Mouse (Mus musculus): ENCODE measurements around the gene Usp5. TPM values are rescaled to one million over a fixed set of nuclear protein-coding genes. Genes with fewer than 3 reads are reported as not detected.
A peak's percentile ranks its signal among the peaks of the same experiment; 100 is the strongest.

Gene Usp5
- polyA plus RNA-seq, 1 experiment, result 80.9 TPM

DNA sequence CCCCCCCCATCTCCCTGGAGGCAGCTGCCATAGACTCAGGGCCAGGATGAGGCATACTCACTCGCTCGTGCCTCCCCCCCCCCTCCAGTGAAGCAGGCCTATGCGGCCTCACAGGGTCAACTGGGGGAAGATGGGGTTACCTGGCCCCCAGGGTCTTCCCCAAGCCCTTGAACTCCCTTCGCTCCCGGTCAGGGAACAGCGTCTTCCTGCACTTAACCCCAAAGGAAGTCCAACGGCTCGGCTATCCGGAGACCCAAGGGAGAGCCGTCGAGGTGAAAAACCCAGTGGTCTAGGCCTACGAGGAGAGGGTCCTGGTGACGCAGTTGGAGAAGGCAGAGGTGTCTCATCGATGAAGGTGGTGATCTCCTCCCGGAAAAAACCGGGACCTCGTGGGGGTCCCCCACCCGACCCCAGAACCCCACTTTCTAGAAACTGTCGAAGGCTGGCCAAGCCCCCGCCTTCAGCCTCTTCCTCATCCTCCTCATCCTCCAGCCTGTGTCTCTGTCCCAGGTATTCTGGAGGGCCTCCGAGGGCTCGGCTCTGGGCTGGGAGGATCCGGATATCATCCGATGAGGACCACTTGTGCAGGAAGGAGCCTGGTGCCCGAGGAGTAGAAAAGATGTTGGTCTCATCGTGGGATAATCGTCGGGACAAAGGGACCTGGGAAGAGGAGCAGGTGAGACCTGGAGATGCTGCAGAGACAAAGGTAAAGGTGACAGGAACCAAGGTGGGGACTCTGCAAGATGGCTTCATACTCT lies 29.5 kb upstream of the Usp5 start:
- Histone ChIP-seq H3K4me1 (ENCODE audit: control insufficient read depth, insufficient read depth, low read length) (peaks cover 19% of the 10 kb centered on the region), H3K36me3 (ENCODE audit: control insufficient read depth, insufficient read depth, low read length, poor library complexity, severe bottlenecking) (no peaks in the 10 kb centered on the region), H3K4me3 (ENCODE audit: low read depth, low read length) (no peak overlapping the region), H3K27ac (ENCODE audit: insufficient read depth, low read length) (no peak overlapping the region), H3K9me3 (replicated peaks; ENCODE audit: control insufficient read depth, insufficient read depth, low read length, poor library complexity, severe bottlenecking) (no peaks in the 10 kb centered on the region), H3K27me3 (ENCODE audit: control insufficient read depth, insufficient read depth, low read length, poor library complexity, severe bottlenecking) (no peaks in the 10 kb centered on the region), H3K9ac (ENCODE audit: low read depth, poor library complexity, severe bottlenecking) (no peak overlapping the region)
- TF ChIP-seq EP300 (IDR thresholded peaks at IDR 0.05; ENCODE audit: insufficient read depth, low read depth, low read length), result no peak
- TF ChIP-seq CTCF (IDR thresholded peaks at IDR 0.05; ENCODE audit: low read depth, low read length), result no peak
- TF ChIP-seq POLR2A (IDR thresholded peaks at IDR 0.05; ENCODE audit: insufficient read depth, low read length), result no peak

DNA sequence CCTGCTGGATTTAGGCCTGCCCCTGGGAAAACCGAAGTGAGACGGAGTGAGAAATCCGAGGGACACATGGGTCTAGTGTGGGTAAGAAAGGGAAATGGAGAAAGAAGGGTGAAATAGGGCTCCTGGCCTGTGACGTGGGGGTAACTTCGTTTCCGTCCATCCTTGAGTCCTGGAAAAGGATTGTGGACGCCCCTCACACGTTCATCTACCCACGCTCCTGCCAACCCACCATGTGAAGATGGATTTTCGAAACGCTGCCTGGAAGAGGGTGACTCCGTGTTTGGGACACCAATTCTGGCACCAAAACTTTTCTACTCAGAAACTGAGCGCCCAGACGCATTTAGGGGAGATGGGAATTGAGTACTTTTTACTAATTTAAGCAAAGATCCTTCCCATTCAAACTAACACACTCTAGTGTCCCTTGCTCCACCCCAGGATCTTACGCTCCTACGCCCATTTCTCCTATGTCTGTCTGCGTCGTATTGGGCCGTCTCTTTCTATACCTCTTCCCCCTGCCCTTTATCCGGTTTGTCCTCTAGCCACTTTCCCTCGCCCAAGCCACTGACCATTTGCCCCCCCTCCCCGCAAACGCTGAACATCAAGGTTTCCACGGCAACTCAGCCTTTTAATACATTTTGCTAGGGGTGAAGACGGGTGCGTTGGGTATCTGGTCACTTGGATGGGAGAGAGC lies 28.7 kb upstream of the Usp5 start:
- Histone ChIP-seq H3K36me3 (ENCODE audit: control insufficient read depth, insufficient read depth, low read length, poor library complexity, severe bottlenecking) (no peaks in the 10 kb centered on the region), H3K4me1 (ENCODE audit: control insufficient read depth, insufficient read depth, low read length) (peaks cover 19% of the 10 kb centered on the region), H3K27ac (ENCODE audit: insufficient read depth, low read length) (no peak overlapping the region), H3K27me3 (ENCODE audit: control insufficient read depth, insufficient read depth, low read length, poor library complexity, severe bottlenecking) (no peaks in the 10 kb centered on the region), H3K9ac (ENCODE audit: low read depth, poor library complexity, severe bottlenecking) (peak overlapping the region; percentile 95), H3K4me3 (ENCODE audit: low read depth, low read length) (peak overlapping the region; percentile 64), H3K9me3 (replicated peaks; ENCODE audit: control insufficient read depth, insufficient read depth, low read length, poor library complexity, severe bottlenecking) (no peaks in the 10 kb centered on the region)
- no peak for TF ChIP-seq CTCF (IDR thresholded peaks at IDR 0.05; ENCODE audit: low read depth, low read length)
- no peak for TF ChIP-seq EP300 (IDR thresholded peaks at IDR 0.05; ENCODE audit: insufficient read depth, low read depth, low read length)
- no peak for TF ChIP-seq POLR2A (IDR thresholded peaks at IDR 0.05; ENCODE audit: insufficient read depth, low read length)

DNA sequence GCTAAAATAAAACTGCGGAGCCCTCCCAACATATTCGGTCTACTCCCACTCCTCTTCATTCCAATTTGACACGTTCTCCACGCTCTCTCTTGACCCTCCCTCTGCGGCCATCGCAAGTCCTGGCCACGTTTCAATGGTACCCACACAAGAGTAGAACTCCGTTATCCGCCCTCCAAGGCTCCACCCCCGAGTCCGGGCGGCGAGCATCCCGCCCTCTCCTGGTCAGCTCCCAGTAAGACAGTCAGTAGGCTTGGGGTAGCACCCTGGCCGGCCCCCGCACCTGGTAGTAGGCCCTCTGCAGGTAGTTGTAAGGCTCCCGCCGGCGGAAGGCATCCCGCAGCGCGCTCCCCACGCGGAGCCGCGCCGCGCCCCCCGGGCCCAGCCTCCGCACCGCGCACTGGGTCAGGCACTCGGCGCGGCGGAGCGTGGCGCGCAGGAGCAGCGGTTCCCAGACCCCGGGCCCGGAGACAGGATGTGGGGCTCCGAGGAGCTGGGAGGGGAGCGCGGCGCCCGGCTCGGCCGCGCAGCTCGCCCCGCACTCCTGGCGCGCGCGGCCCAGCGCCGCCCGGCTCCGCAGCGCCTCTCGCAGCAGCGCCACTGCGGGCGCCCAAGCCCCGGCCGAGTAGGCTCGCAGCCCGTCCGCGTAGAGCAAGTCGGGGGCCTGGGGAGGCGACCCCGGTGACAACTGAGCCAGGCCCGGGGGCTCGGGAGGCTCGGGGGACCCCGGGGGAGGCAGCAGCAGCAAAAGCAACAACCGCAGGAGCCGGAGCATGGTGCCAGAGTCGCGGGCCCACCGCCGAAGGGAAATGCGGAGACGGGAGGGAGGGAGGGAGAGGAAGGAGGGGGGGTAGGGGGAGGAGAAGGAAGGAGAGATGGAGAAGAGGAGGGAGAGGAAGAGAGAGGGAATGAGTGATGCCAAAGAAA lies 27.9 kb upstream of the Usp5 start, which contains the start of gene P3h3:
Gene P3h3, minus strand, starts transcription at position 837 of the 924 bp plus-strand sequence.
- no peaks in the 10 kb centered on the region for H3K9me3 ChIP-seq (replicated peaks; ENCODE audit: control insufficient read depth, insufficient read depth, low read length, poor library complexity, severe bottlenecking)
- peaks cover 19% of the 10 kb centered on the region for H3K4me1 ChIP-seq (ENCODE audit: control insufficient read depth, insufficient read depth, low read length)
- H3K27ac ChIP-seq (ENCODE audit: insufficient read depth, low read length), result no peak within 1 kb of the TSS
- no peaks in the 10 kb centered on the region for H3K27me3 ChIP-seq (ENCODE audit: control insufficient read depth, insufficient read depth, low read length, poor library complexity, severe bottlenecking)
- TF ChIP-seq POLR2A (IDR thresholded peaks at IDR 0.05; ENCODE audit: insufficient read depth, low read length) (no peak), EP300 (IDR thresholded peaks at IDR 0.05; ENCODE audit: insufficient read depth, low read depth, low read length) (peak; percentile 59; the same call in 1 of the 2 replicates), CTCF (IDR thresholded peaks at IDR 0.05; ENCODE audit: low read depth, low read length) (peak; percentile 80)
- H3K9ac ChIP-seq (ENCODE audit: low read depth, poor library complexity, severe bottlenecking), result peak within 1 kb of the TSS; percentile 95
- peak within 1 kb of the TSS; percentile 64 for H3K4me3 ChIP-seq (ENCODE audit: low read depth, low read length)
- H3K36me3 ChIP-seq (ENCODE audit: control insufficient read depth, insufficient read depth, low read length, poor library complexity, severe bottlenecking), result no peaks in the 10 kb centered on the region

DNA sequence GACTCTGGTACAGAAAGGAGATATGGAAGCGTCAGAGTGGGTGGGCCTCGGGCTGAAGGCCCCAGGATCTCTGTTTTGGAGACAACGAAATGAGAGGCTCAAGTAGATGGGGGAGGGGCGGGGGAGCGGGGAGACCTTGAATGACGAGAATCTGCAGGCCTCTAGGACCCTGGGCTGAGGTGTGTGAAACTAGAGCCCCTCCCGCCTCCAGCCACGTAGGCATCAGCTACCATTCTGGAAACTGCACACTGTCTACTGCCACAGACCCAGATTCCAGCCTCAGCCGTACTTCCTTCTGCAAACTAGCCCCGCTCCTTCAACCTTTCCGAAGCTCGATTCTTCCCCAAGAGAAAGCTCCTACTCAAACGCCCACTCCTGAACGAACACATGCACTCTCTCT lies 27.0 kb upstream of the Usp5 start:
- no peaks in the 10 kb centered on the region for H3K36me3 ChIP-seq (ENCODE audit: control insufficient read depth, insufficient read depth, low read length, poor library complexity, severe bottlenecking)
- peak overlapping the region; percentile 64 for H3K4me3 ChIP-seq (ENCODE audit: low read depth, low read length)
- TF ChIP-seq CTCF (IDR thresholded peaks at IDR 0.05; ENCODE audit: low read depth, low read length) (no peak), POLR2A (IDR thresholded peaks at IDR 0.05; ENCODE audit: insufficient read depth, low read length) (no peak), EP300 (IDR thresholded peaks at IDR 0.05; ENCODE audit: insufficient read depth, low read depth, low read length) (no peak)
- H3K9me3 ChIP-seq (replicated peaks; ENCODE audit: control insufficient read depth, insufficient read depth, low read length, poor library complexity, severe bottlenecking), result no peaks in the 10 kb centered on the region
- peaks cover 12% of the 10 kb centered on the region for H3K4me1 ChIP-seq (ENCODE audit: control insufficient read depth, insufficient read depth, low read length)
- H3K9ac ChIP-seq (ENCODE audit: low read depth, poor library complexity, severe bottlenecking), result no peak overlapping the region
- no peaks in the 10 kb centered on the region for H3K27me3 ChIP-seq (ENCODE audit: control insufficient read depth, insufficient read depth, low read length, poor library complexity, severe bottlenecking)
- no peak overlapping the region for H3K27ac ChIP-seq (ENCODE audit: insufficient read depth, low read length)

DNA sequence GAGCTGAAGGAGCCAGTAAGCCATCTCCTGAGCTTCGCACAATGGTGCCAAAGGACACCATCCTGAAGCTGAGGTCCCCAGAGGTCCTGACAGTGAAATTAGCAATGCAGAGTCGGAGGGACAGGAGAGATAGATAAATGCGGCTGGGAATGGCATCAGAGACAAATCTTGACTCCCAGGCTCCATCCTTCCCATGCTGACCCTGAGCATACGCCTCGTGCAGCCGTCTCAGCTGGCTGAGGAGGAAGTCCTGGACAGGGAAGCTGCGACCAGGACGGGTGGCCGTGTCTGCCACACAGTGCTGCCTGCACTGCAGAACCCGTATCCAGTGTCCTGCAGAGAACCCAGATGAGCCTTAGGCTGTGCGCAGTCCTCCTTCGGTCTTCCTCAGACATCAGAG lies 25.4 kb upstream of the Usp5 start:
- no peak overlapping the region for H3K4me3 ChIP-seq (ENCODE audit: low read depth, low read length)

More for the DNA sequence above, 25.4 kb upstream of the Usp5 start:
- Histone ChIP-seq H3K27ac (ENCODE audit: insufficient read depth, low read length) (no peak overlapping the region), H3K4me1 (ENCODE audit: control insufficient read depth, insufficient read depth, low read length) (peaks cover 13% of the 10 kb centered on the region), H3K36me3 (ENCODE audit: control insufficient read depth, insufficient read depth, low read length, poor library complexity, severe bottlenecking) (no peaks in the 10 kb centered on the region), H3K9ac (ENCODE audit: low read depth, poor library complexity, severe bottlenecking) (no peak overlapping the region), H3K9me3 (replicated peaks; ENCODE audit: control insufficient read depth, insufficient read depth, low read length, poor library complexity, severe bottlenecking) (no peaks in the 10 kb centered on the region), H3K27me3 (ENCODE audit: control insufficient read depth, insufficient read depth, low read length, poor library complexity, severe bottlenecking) (no peaks in the 10 kb centered on the region)
- TF ChIP-seq EP300 (IDR thresholded peaks at IDR 0.05; ENCODE audit: insufficient read depth, low read depth, low read length) (no peak), CTCF (IDR thresholded peaks at IDR 0.05; ENCODE audit: low read depth, low read length) (no peak), POLR2A (IDR thresholded peaks at IDR 0.05; ENCODE audit: insufficient read depth, low read length) (no peak)
